Mouse (Mus musculus) liver, embryonic 12.5 days (tissue): ENCODE data around the gene Slco1a5. TPM values are rescaled to one million over a fixed set of nuclear protein-coding genes. Genes with fewer than 3 reads are reported as not detected.
"Not testable (repeated sequence)": the region's sequence is repeated elsewhere in the genome, so short reads cannot be mapped to it uniquely, and the experiment has no call there.

Source experiments
- ATAC-seq: fragments of 200-750 bp; cut with Nextera tagmentation; 2 replicates; pipeline ENCODE4 v1.8.0; 2017; ENCODE audit warnings: moderate number of reproducible peaks, mild to moderate bottlenecking, moderate library complexity
- H3K27ac ChIP-seq: fragments of 300-500 bp; sonication (generic); 2 replicates; pipeline ENCODE4 v1.5.1; 2016; ENCODE audit warnings: mild to moderate bottlenecking
- H3K27me3 ChIP-seq: fragments of 300-500 bp; sonication (generic); replicated peaks from 2 replicates; pipeline ENCODE4 v1.6.1; 2016; ENCODE audit warnings: mild to moderate bottlenecking, moderate library complexity
- H3K36me3 ChIP-seq: fragments of 300-500 bp; sonication (generic); 2 replicates; pipeline ENCODE4 v1.6.1; 2016; ENCODE audit warnings: mild to moderate bottlenecking, moderate library complexity
- H3K4me1 ChIP-seq: fragments of 300-500 bp; sonication (generic); 2 replicates; pipeline ENCODE4 v1.6.1; 2016
- H3K4me2 ChIP-seq: fragments of 300-500 bp; sonication (generic); 2 replicates; pipeline ENCODE4 v1.6.1; 2016; ENCODE audit warnings: mild to moderate bottlenecking, moderate library complexity
- H3K4me3 ChIP-seq: fragments of 300-500 bp; sonication (generic); 2 replicates; pipeline ENCODE4 v1.5.1; 2016; ENCODE audit warnings: mild to moderate bottlenecking, moderate library complexity
- H3K9ac ChIP-seq: fragments of 300-500 bp; sonication (generic); 2 replicates; pipeline ENCODE4 v1.6.1; 2016; ENCODE audit warnings: mild to moderate bottlenecking, moderate library complexity
- H3K9me3 ChIP-seq: fragments of 300-500 bp; sonication (generic); replicated peaks from 2 replicates; pipeline ENCODE4 v1.6.1; 2016; ENCODE audit warnings: mild to moderate bottlenecking, moderate library complexity
- WGBS: fragments of 180-500 bp; shearing (Covaris S2); methylation state at CpG from one replicate; pipeline ENCODE4 v1.1.7; 2016; ENCODE audit not compliant: insufficient replicate concordance; 5-methylcytosine and 5-hydroxymethylcytosine counted together
- polyA plus RNA-seq: library from polyadenylated mRNA; unstranded; fragments of >200 nt; fragmentation: Nextera tagmentation; extraction: Ambion mirVana; gene quantifications from 2 replicates; pipeline ENCODE4 v1.2.1, GENCODE M21; 2016

Slco1a5 gene
- not detected in 2 replicates for polyA plus RNA-seq

GRCm38 (mm10) chr6:142322881-142323280 lies at the start of gene Slco1a5:
Gene Slco1a5 (minus strand): TSS chr6:142322981.
- no peak for ATAC-seq
- Histone ChIP-seq H3K4me1 (no peaks in the 10 kb centered on the region), H3K27me3 (no peaks in the 10 kb centered on the region), H3K4me2 (no peak within 1 kb of the TSS), H3K36me3 (no peaks in the 10 kb centered on the region), H3K9ac (no peak within 1 kb of the TSS), H3K27ac (no peak within 1 kb of the TSS), H3K4me3 (no peak within 1 kb of the TSS), H3K9me3 (no peaks in the 10 kb centered on the region)
- 34% methylated on average over 4 of the region's 4 CpGs for WGBS

DNA sequence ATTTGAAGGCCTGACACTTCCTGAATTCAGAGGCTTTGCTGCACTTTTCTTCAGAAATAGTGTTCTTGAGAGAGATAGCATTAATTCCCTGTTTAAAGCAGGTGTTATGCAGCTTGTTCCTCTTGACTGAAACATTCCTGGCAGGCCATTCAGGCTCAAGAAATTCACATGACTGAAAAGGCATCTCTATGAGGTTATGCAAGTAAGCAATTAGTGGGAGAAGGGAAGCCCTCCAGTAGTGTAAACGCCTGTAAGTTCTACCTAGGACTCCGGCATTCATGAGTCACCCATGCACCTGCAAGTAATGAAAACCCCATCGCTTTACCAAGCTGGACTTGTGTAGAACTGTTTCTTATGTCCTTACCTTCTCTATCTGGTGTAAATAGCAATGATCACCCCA lies 46.8 kb upstream of the Slco1a5 start:
- H3K4me2 ChIP-seq: no peak overlapping the region
- no peaks in the 10 kb centered on the region for H3K4me1 ChIP-seq
- H3K27me3 ChIP-seq: no peaks in the 10 kb centered on the region
- WGBS: 80% methylated on average over 3 of the region's 3 CpGs
- ATAC-seq: no peak
- H3K4me3 ChIP-seq: no peak overlapping the region
- no peaks in the 10 kb centered on the region for H3K9me3 ChIP-seq
- H3K9ac ChIP-seq: no peak overlapping the region
- H3K27ac ChIP-seq: no peak overlapping the region
- H3K36me3 ChIP-seq: peaks cover 92% of the 10 kb centered on the region

GRCm38 (mm10) chr6:142367565-142367964 lies 44.8 kb upstream of the Slco1a5 start:
- 84% methylated on average over 3 of the region's 3 CpGs for WGBS
- H3K36me3 ChIP-seq: peaks cover 91% of the 10 kb centered on the region
- H3K9me3 ChIP-seq: no peaks in the 10 kb centered on the region
- H3K27me3 ChIP-seq: no peaks in the 10 kb centered on the region
- H3K4me1 ChIP-seq: no peaks in the 10 kb centered on the region
- no peak overlapping the region for H3K4me2 ChIP-seq
- no peak overlapping the region for H3K4me3 ChIP-seq
- H3K9ac ChIP-seq: no peak overlapping the region
- no peak overlapping the region for H3K27ac ChIP-seq
- no peak for ATAC-seq

- no peaks in the 10 kb centered on the region for H3K9me3 ChIP-seq
- no peak for ATAC-seq
- H3K4me3 ChIP-seq: no peak overlapping the region
- no peaks in the 10 kb centered on the region for H3K27me3 ChIP-seq
- H3K4me2 ChIP-seq: no peak overlapping the region
- no peak overlapping the region for H3K9ac ChIP-seq
- no peaks in the 10 kb centered on the region for H3K4me1 ChIP-seq
- peaks cover 90% of the 10 kb centered on the region for H3K36me3 ChIP-seq
- no peak overlapping the region for H3K27ac ChIP-seq
- WGBS: 79% methylated on average over 10 of the region's 10 CpGs
Measured at GRCm38 (mm10) chr6:142366473-142367018, 43.8 kb upstream of the Slco1a5 start.

DNA sequence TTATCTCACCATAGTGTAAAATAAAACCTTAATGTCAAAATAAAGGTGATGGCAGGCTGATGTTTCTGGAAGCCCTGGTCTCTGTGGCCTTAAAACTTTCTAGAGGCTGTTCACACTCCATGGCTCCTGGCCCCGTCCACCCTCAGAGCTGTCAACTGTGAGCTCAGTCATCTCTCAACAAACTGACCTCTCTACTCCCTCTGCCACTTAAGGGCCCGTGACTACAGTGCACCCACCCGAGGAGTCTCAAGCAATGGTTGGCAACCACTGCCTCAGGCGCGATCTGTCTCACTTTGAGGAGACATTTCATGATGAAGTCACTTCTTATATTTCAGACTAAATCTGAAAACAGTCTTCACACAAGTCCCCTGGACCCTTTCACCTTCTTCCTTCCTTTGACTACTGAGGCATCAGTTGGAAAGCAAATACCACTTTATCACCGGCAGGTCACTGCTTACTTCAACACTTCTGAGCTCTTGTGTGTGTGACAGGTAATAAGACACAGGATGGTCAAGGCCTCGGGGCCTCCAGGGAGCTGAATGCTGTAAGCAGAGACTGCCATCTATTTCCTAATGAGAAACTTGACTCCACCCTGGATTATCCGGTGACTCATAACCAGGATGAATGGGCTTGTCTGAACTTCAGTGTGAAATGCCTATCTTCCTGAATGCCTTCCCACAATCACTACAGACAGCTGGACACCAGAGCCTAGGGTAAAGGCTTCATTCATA lies 43.1 kb upstream of the Slco1a5 start:
- Histone ChIP-seq H3K4me1 (no peaks in the 10 kb centered on the region), H3K9me3 (no peaks in the 10 kb centered on the region), H3K4me3 (no peak overlapping the region), H3K36me3 (peaks cover 91% of the 10 kb centered on the region), H3K9ac (no peak overlapping the region), H3K27me3 (no peaks in the 10 kb centered on the region), H3K4me2 (no peak overlapping the region), H3K27ac (no peak overlapping the region)
- 78% methylated on average over 8 of the region's 8 CpGs for WGBS
- ATAC-seq: no peak

DNA sequence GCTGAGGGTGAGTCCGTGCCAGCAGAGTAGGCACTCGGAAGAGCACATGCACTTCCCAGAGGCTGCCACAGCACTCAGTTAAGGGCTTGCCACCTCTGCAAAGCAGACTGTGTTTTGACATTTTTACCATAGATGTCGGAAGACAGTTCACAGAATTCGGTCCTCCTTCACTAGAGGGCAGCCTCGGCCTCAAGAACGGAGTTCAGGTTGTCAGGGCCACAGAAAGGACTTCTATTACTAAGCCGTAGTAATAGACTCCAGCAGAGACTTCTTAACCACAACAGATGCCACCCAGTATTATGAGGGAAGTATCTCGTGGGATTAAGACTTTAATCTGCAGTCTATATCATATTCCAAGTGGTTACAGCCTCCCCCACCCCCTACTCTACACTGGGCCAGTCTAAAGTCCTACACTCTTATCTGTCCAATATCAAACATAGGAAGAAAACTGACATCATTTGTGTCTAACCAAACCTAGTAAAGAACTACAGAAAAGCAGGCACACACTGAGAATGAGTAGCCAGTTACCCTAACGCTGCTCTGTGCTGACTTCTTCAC lies 40.3 kb upstream of the Slco1a5 start:
- no peaks in the 10 kb centered on the region for H3K27me3 ChIP-seq
- ATAC-seq: no peak
- WGBS: 70% methylated on average over 9 of the region's 9 CpGs
- H3K36me3 ChIP-seq: peaks cover 90% of the 10 kb centered on the region
- H3K27ac ChIP-seq: no peak overlapping the region
- H3K9ac ChIP-seq: no peak overlapping the region
- no peak overlapping the region for H3K4me3 ChIP-seq
- no peaks in the 10 kb centered on the region for H3K4me1 ChIP-seq
- no peaks in the 10 kb centered on the region for H3K9me3 ChIP-seq
- H3K4me2 ChIP-seq: no peak overlapping the region

DNA sequence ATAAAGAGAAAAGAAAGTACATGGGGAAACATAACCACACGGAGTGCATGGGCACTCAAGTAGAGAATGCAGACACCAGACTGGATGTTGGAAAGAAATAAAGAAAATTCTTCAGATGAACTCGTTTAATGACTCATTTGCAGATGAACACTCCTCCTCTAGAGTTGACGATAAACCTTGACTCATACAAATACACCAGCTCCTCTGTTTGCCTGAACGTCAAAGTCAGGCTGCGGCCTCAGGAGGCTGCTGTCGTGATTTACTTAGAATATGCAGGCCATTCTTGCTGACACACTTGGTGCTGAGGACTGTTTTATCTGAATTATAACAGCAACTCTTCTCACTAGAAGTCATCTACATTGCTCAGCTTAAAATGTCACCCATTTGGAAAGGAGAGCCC lies 39.3 kb upstream of the Slco1a5 start:
- WGBS: 90% methylated on average over 6 of the region's 6 CpGs
- ATAC-seq: no peak
- Histone ChIP-seq H3K4me3 (no peak overlapping the region), H3K27ac (no peak overlapping the region), H3K36me3 (peaks cover 86% of the 10 kb centered on the region), H3K9me3 (no peaks in the 10 kb centered on the region), H3K4me1 (no peaks in the 10 kb centered on the region), H3K4me2 (no peak overlapping the region), H3K9ac (no peak overlapping the region), H3K27me3 (no peaks in the 10 kb centered on the region)

GRCm38 (mm10) chr6:142357106-142357505 lies 34.3 kb upstream of the Slco1a5 start:
- 72% methylated on average over 7 of the region's 7 CpGs for WGBS
- Histone ChIP-seq H3K4me2 (no peak overlapping the region), H3K4me3 (no peak overlapping the region), H3K27me3 (no peaks in the 10 kb centered on the region), H3K27ac (no peak overlapping the region), H3K4me1 (0 out of 2 replicates have a peak, but pooled peaks cover 4% of the 10 kb centered on the region), H3K36me3 (peaks cover 67% of the 10 kb centered on the region), H3K9me3 (no peaks in the 10 kb centered on the region), H3K9ac (no peak overlapping the region)
- ATAC-seq: no peak

- peak; percentile 74 for ATAC-seq
- WGBS: 66% methylated on average over 3 of the region's 3 CpGs
Measured at GRCm38 (mm10) chr6:142352099-142352498, 29.3 kb upstream of the Slco1a5 start.

GRCm38 (mm10) chr6:142347431-142348385 lies 24.9 kb upstream of the Slco1a5 start:
- no peaks in the 10 kb centered on the region for H3K9me3 ChIP-seq
- 0 out of 2 replicates have a peak, but pooled peaks cover 3% of the 10 kb centered on the region for H3K27me3 ChIP-seq
- no peak overlapping the region for H3K27ac ChIP-seq
- H3K4me2 ChIP-seq: no peak overlapping the region
- WGBS: 74% methylated on average over 11 of the region's 11 CpGs
- ATAC-seq: no peak
- peaks cover 31% of the 10 kb centered on the region for H3K36me3 ChIP-seq
- no peak overlapping the region for H3K9ac ChIP-seq
- H3K4me1 ChIP-seq: peaks cover 23% of the 10 kb centered on the region
- no peak overlapping the region for H3K4me3 ChIP-seq

More at GRCm38 (mm10) chr6:142352099-142352498, 29.3 kb upstream of the Slco1a5 start:
- not testable (repeated sequence) for H3K27me3 ChIP-seq, H3K9me3 ChIP-seq, H3K4me2 ChIP-seq, H3K4me3 ChIP-seq, H3K9ac ChIP-seq, H3K27ac ChIP-seq
- peaks cover 11% of the 10 kb centered on the region; the same call in 1 of the 2 replicates for H3K4me1 ChIP-seq
- peaks cover 49% of the 10 kb centered on the region for H3K36me3 ChIP-seq

GRCm38 (mm10) chr6:142346181-142347110 lies 23.7 kb upstream of the Slco1a5 start:
- 0 out of 2 replicates have a peak, but pooled peaks cover 3% of the 10 kb centered on the region for H3K27me3 ChIP-seq
- peaks cover 18% of the 10 kb centered on the region for H3K36me3 ChIP-seq
- no peaks in the 10 kb centered on the region for H3K9me3 ChIP-seq
- peak overlapping the region; percentile 71 for H3K4me3 ChIP-seq
- H3K9ac ChIP-seq: peak overlapping the region; percentile 72
- peak overlapping the region; percentile 79 for H3K27ac ChIP-seq
- 42% methylated on average over 12 of the region's 12 CpGs for WGBS
- peaks cover 15% of the 10 kb centered on the region for H3K4me1 ChIP-seq
- ATAC-seq: 0 out of 2 replicates have a peak, but pooled peaks have one; percentile 11
- peak overlapping the region; percentile 70 for H3K4me2 ChIP-seq
